Mouse (Mus musculus): Measurements from ENCODE around the gene Ago3. TPM values are rescaled to one million over a fixed set of nuclear protein-coding genes. Genes with fewer than 3 reads are reported as not detected.
A peak's percentile ranks its signal among the peaks of the same experiment; 100 is the strongest.

The Ago3 gene
- polyA plus RNA-seq, 1 experiment: 11.5 TPM

DNA sequence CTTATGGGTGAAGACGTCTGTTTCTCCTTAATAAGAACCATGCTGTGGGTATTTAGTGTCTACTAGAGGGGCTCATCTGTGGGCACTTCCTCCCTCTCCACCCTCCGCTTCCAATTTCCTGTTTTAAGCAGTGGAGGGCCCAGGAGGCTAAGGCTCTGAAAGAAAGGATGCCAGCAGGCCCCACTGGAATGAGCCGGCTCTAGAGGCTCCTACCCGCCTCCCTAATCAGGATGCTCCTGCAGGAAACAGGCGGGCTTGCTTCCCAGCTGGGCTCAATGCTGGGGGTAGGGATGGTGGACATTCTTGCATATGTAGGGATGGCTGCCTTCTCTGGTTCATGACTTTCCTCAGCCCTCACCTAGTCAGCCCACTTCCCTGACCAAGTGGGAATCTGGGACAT, 116.2 kb downstream of the Ago3 start:
- no peak for DNase-seq (ENCODE audit: extremely low spot score in 1 of 2, low spot score in 1 of 2)

DNA sequence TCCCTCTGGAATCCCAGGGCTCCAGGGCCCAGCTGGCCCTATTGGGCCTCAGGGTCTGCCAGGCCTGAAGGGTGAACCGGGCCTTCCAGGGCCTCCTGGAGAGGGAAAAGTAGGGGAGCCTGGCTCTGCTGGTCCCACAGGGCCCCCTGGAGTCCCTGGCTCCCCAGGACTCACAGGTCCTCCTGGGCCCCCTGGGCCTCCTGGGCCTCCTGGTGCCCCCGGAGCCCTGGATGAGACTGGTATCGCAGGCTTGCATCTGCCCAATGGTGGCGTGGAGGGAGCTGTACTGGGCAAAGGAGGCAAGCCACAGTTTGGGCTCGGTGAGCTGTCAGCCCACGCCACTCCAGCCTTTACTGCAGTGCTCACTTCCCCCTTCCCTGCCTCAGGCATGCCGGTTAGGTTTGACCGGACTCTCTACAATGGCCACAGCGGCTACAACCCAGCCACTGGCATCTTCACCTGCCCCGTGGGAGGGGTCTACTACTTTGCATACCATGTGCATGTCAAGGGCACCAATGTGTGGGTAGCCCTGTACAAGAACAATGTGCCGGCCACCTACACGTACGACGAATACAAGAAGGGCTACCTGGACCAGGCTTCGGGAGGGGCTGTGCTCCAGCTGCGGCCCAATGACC, 117.7 kb downstream of the Ago3 start:
- DNase-seq (ENCODE audit: extremely low spot score in 1 of 2, low spot score in 1 of 2): no peak

DNA sequence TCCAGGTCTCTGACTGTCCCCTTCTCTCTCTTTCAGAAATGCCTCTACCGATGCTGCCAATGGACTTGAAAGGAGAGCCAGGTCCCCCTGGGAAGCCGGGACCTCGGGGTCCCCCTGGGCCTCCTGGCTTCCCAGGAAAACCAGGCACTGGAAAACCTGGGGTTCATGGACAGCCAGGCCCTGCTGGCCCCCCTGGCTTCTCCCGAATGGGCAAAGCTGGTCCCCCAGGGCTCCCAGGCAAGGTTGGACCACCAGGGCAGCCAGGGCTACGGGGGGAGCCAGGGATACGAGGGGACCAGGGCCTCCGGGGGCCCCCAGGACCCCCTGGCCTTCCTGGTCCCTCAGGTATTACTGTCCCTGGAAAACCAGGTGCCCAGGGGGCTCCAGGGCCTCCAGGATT, 119.0 kb downstream of the Ago3 start:
- DNase-seq (ENCODE audit: extremely low spot score in 1 of 2, low spot score in 1 of 2): no peak

DNA sequence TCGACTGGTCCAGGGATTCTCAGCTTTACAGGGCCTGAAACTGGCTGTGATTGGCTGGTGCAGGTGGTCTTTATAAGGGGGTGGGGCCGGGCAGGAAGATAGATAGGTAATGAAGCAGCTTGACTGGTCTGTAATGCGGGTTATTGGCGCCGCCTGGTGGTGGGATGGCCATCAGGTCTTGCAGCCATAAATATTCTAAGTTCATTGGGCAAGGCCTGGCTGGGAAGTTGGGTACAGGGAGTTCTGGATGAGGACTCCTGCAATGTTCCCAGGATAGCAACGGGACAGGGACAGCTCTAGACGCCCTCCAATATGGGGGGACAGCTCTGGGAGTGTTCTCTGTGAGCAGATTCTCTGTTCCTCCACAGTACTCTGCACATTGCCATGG, 119.4 kb downstream of the Ago3 start:
- DNase-seq (ENCODE audit: extremely low spot score in 1 of 2, low spot score in 1 of 2): peak; percentile 59 to 93

DNA sequence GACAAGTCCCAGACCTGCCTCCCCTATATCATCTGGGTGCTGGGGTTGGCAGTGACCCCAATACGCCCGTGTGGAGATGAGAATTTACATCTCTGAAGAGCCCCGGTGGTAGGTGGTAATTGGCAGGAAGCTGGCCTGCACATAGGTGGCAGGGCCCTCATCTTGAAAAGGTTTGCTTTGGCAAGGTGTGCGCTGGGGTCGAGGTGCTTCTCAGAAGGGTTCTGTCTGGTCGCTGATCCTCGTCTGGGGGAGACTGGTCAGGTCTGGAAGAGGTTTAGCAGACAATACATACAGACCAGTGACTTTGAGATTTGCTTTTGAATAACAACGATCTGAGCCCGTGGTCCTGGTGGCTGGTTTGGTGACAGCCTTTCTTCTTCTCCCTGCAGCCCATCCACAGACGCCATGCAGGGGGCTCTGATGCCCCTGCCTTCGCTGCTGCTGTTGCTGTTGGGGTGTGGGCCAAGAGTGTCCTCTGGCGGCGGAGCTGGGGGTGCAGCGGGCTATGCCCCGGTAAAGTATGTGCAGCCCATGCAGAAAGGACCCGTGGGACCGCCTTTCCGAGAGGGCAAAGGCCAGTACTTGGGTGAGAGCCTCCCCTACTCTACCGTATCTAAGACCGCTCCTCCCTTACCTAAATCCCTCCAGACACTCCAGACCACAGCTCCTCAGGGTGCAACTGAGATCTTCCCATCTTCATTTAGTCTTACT, 120.0 kb downstream of the Ago3 start:
- no peak for DNase-seq (ENCODE audit: extremely low spot score in 1 of 2, low spot score in 1 of 2)

DNA sequence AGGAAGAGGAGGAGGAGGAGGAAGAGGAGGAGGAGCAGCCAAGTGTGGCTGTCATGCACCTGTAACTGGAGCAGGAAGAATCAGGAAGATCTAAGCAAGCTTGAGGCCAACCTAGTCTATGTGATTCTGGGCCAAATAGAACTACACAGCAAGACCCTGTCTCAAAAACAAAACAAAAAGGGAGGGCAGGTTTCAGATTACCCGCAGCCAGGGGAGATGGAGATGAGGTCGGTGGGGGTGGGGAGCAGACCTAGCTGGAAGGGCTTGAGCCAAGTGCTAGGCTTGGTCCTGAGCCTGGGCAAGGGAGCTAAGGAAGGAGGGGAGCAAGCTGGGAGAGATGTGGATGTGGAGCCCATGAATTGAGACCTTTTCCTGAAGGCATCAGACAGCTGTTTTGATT, 122.5 kb downstream of the Ago3 start:
- no peak for DNase-seq (ENCODE audit: extremely low spot score in 1 of 2, low spot score in 1 of 2)

DNA sequence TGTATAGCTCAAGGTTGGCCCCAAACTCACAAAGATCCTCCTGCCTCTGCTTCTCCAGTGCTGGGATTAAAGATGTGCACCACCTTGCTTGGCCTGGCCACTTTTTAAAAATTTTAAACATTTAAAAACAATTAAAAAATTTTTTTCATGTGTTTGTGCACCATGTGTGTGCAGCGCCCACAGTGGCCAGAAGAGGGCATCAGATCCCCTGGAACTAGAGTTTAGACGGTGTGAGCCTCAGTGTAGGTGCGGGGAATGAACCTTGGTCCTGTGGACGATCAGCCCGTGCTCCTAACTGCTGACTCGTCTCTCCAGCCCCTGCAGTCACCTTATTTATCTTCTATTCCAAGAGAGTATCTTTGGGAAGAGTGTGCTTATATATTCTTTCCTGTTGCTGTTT, 123.3 kb downstream of the Ago3 start:
- DNase-seq (ENCODE audit: extremely low spot score in 1 of 2, low spot score in 1 of 2): no peak

DNA sequence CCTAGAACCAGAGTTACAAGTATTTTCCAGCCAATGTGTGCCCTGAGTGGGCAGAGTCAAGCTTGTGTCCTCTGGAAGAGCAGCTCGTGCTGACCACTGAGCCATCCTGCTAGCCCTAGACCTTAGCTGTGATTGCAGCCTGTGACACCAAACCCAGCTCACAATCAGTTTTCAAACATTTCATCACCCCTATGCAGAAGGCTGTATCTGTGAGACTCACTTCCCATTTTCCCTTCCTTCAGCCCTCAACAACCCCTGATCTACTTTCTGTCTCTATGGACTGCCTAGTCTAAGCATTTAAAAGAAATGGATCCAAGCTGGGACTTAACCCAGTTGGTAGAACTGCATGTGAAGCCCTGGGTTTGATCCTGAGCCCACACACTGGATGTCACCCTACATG, 123.9 kb downstream of the Ago3 start:
- no peak for DNase-seq (ENCODE audit: extremely low spot score in 1 of 2, low spot score in 1 of 2)

DNA sequence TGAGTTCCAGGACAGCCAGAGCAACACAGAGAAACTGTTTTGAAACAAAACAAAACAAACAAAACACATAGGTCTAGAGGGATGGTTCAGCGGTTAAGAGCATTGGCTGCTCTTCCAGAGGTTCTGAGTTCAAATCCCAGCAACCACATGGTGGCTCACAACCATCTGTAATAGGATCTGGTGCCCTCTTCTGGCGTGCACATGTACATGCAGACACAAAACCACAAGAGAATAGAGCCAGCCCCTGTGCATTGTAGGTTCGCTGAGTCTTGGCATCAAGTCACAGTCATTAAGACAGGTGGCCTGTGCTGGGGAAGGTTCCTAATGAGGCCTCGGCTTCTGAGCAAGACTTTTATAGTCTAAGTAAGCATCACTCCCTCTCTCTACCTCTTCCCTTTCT, 125.5 kb downstream of the Ago3 start:
- no peak for DNase-seq (ENCODE audit: extremely low spot score in 1 of 2, low spot score in 1 of 2)

DNA sequence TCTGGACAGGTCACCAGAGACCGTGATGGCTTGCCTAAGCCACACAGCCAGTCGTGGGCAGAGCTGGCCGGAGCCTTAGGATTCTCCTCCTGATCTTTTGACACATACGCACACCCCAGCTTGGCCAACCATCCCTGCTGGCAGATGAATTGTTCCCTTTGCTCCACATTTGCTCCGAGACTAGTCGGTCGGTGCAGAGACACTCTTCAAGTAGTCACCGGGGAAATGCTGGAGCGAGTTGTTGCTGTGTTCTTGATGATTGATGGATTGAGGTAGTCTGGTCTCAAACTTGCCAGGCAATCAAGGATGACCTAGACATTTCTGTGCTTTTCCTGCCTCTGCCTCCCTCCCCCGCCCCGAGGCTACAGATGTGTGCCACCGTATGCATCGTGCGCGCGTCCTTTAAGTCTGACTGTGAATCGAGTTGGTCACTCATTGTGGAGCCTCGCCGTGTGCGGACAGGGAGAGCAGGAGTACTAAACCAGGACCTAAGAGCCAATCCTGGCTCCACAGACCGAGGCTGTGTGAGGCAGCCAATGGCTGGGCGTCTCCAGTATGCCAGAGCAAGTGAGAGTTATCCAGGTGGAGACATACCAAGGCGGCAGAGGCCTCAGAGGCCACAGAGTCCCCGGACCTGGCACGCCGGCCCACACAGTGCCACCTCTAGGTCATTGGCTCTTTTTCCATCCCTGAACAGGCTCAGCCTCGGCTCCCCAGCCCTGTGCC, 127.6 kb downstream of the Ago3 start:
- DNase-seq (ENCODE audit: extremely low spot score in 1 of 2, low spot score in 1 of 2): no peak

DNA sequence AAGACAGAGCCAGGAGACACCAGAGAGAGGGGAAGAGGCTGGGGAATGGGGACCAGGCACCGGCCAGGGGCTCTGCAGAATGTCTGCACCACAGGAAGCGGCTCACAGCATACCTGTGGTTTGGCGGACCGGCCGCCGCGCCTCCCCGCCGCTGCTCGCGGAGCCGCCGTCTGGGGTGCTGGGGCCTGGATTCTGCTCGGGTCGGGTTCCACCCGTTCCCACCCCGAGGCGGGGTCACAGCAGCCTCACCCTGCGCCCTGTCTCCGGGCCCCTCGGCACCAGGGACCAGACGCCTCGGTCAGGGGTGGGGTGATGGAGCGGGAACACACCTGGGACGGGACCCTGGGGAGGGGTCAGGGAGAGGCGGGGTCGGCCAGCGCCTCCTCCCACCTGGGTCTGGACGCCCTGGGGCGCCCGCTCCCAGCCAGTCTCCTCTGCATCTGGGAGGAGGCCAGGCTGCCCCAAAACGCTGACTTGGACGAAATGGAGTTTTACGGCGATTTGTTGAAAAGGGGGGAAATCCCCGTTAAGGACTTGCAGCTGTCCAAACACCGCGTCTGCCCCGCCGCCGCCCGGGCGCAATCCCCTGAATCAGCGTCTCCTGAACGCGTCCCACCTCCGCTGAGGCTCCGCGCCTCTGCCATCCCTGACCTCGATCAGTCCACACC, 128.3 kb downstream of the Ago3 start:
- DNase-seq (ENCODE audit: extremely low spot score in 1 of 2, low spot score in 1 of 2): no peak

DNA sequence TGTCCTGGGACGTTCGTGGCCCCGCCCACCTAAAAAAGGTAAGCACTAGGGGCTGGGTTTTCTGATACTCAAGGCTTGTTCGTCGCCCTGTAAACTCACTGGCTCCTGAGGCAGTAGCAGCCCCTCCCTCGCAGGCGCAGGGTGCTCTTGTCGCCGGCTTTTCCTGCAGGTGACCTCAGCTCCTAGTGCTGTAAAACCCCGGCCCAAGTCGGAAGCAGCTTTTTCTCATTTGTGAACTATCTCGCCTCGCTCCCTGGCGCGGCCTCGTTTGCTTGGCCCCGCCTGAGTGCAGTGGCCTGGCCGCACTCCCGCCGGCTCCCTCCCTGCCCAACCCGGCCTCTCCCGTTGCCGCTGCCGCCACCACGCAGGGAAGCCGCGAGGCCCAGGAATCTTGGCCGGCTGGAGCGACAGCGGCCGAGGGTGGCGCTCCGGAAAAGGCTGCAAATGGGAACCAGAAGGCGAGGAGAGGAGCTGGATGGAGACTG, 132.7 kb downstream of the Ago3 start:
- DNase-seq (ENCODE audit: extremely low spot score in 1 of 2, low spot score in 1 of 2): peak in 1 of 2 experiments; percentile 37

DNA sequence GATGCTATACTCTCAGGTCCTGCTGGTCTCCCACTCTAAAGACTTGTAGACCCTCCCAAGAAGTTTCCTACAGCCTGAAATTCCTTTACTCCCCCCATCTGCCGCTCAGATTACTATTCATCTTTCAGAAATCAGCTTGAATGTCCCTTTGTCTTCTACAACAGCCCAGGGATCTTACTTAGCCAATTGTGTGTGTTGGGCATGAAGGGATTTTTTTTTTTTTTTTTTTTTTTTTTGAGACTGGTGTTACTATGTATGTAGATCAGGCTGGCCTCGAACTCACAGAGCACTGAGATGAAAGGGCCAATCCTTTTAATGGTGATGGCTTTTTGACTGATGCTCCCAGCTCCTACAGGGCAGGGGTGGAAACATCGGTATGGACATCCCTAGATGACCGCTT, 133.4 kb downstream of the Ago3 start:
- no peak for DNase-seq (ENCODE audit: extremely low spot score in 1 of 2, low spot score in 1 of 2)

DNA sequence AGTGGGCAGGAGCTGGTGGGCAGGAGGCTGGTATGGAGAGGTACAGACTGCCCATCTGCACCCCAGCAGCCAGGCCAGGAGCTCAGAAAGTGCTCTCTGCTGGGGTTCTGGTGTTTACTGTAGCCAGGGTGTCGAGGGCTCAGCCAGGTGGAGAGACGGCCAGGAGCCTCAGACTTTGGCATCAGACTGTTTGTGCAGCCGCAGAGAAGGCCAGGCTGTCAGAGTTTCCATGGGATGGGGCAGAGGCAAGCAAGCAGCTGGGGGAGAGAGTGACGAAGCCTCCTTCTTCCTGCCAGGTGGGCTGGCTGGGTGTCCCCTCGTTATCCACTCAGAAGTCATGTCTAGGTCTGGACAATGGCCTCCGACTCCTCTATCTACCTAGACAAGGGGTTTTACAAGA, 134.2 kb downstream of the Ago3 start:
- DNase-seq (ENCODE audit: extremely low spot score in 1 of 2, low spot score in 1 of 2): no peak

DNA sequence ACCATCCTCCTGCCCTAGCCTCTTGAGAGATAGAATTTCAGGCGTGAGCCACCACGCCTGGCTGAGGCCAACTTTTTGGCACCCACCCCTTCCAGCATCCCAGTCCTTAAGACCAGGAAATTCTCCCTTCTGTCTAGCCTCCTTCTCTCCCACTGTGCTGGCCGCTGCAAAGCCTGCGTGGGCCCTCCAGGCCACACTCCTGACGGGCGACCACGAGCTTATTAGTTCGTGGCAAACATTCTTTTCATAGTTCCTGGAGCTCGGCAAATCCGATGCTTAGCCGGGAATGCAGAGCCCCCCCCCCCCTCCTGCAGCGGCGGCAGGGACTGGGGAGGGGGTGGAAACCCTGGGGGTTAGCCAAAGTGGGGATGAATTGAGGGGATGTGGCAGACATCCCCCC, 138.2 kb downstream of the Ago3 start:
- no peak for DNase-seq (ENCODE audit: extremely low spot score in 1 of 2, low spot score in 1 of 2)

DNA sequence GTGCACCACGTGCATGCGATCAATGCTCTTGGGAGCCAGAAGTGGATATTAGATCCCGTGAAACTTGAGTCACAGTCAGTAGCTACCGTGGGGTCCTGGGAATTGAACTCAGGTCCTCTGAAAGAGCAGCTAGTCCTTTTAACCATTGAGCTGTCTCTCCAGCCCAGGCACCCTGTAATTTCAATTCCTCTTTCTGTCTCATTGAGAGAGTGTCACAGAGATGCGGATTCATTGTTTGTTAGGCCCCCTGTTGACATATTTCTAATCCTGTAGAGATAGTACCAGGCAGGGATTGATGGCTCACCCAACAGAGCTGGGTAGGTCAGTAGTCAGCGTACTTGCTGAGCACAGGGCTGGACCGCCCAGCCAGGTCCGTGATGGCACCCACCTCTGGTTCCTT, 139.0 kb downstream of the Ago3 start:
- no peak for DNase-seq (ENCODE audit: extremely low spot score in 1 of 2, low spot score in 1 of 2)

DNA sequence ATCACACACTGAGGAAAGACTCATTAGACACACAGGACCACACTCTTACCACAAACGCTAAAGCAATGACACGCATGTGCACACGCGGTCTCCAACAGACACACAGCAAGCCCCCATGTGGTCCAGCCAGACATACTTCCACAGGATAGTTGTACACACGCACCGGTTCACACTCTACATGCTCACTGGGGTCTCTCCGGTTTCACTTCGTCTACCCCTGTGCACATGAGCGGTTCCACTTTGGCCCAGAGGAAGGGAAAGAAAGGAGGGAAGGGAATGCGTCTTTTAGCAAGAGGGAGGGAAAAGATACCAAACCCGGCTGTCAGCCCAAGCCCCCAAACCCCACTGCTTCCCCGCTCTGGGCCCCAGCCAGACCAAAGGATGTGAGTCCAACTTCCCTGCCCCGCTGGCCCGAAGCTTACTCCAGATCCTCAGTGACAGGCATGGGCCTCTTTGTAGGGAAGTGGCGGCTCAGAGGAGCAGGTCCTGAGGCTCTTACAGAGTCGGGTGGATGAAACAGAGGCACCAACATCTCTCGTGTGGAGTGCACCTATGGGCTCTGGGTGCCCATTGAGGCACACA, 141.2 kb downstream of the Ago3 start:
- no peak for DNase-seq (ENCODE audit: extremely low spot score in 1 of 2, low spot score in 1 of 2)

DNA sequence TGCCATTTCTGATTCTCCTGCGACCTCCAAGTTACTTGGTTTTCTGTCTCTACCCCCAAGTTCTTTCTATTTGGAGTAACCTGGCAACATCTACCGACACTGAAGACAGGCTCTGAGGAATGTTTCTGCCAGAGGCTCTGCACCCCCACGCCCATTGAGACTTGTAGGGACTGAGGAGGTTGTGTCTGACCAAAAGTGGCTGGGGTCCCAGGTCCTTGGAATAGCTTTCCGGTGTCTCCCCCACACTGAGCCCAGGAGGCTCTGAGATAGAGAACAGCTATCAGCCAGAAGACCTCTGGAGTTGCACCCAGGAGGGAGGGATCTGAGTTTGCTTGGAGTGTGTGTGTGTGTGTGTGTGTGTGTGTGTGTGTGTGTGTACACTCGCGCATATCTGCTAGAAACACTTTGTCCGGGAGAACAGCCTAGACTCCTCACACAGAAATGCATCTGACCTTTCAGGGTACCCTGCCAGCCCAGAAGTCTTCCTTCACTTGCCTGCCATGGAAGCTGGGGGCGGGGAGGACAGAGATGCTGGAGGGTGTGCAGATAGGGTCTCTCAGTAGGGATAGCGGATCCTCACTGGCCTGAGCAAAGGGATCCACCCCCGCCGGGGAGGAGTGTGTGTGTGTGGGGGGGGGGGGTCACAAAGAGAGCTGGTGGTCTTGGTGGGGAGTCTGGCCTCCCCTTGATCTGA, 141.9 kb downstream of the Ago3 start:
- DNase-seq (ENCODE audit: extremely low spot score in 1 of 2, low spot score in 1 of 2): no peak

DNA sequence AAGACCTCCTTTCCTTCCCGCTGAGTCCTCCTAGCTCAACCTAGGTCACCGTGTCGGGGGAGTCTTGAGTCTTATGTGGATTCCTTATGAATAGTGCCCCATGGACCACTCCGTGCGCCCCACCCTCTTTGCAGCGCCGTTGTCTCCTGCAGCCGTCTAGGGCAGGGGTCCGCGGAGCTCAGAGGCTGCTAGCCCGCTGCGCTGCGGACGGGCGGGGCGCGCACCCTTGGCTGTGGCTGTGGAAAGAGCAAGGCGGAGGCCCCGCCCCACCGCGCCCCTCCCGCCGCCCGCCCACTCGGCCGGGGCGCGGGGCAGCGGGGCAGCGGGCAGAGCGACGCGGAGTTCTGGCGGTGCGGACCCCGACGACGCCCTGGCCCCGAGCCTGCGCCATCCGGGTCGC, 142.9 kb downstream of the Ago3 start, which contains the start of gene Col8a2:
Col8a2 (plus strand) TSS at position 302 of the 400 bp plus-strand sequence.
- DNase-seq (ENCODE audit: extremely low spot score in 1 of 2, low spot score in 1 of 2): no peak

DNA sequence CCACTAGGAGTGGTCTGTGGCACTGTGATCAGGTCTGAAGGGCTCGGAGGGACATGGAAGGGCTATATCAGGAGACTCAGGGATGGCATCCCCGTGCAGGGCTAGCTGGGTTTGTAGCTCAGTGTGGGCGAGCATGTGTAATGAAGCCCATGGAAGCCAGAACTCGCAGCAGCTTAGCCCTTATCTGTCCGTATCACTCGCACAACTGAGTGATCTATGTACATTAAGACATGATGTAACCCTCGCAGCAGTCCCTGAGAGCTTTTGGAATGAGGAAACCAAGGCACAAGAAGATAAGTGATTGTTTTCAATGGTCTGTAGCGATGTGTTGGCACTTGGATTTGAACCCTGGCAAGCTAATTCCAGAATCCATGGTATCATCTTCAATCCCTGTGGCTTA, 145.8 kb downstream of the Ago3 start:
- DNase-seq (ENCODE audit: extremely low spot score in 1 of 2, low spot score in 1 of 2): no peak

Measured in frontal cortex, adult 2 months (tissue).